Mouse (Mus musculus): ENCODE measurements around the gene Nmnat3. TPM values are rescaled to one million over a fixed set of nuclear protein-coding genes. Genes with fewer than 3 reads are reported as not detected.

The Nmnat3 gene
- total RNA-seq, 2 experiments from 2014 or later: 2.7 to 2.8 TPM

DNA sequence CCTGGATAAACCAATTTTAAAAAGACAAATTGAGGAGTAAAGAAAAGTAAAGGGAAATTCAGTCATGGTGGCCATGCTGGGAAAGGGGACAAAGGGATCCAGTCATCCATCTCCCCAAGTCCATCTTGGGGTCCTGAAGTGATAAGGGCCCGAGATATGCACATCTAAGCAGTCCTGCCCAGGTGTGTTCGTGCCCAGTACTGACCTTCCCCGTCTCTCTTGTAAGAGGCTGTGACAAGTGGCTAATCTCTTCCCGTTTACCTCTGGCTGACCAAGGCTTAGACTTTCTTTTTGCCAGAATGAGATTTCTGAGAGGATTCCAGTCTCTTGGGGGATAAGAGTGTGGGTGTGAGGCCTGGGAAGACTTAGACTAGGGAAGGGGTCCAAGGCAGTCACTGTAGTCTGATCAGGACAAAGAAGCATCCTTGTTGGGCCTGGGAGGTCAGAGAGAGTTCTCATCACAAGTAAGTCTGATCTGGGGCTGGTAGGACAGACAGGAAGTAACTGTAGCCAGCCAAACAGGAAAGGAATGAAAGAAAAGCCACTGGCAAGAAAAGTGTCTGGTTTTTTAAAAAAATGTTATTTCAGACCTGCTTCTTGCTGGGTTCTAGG, 140.8 kb downstream of the Nmnat3 start:
- intact Hi-C loops (cut with DNase I): no loop called here

DNA sequence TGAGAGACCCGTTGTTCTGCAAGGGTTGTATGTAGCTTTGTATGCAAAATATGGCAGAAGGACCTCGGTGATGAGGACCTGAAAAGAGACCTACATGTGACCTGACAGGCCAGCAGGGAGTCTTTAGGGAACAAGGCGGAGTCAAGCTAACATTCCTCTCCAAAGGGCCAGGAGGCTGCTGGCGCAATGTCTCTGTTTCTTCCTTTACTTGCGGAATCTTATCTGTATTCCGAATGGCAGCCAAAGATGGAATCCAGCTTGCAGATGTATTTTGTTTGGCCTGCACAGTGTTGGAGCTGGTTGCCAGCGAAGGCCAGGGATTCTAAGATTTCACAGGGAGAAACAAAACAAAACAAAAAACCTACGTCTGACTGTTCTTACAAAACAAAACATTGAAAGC, 141.5 kb downstream of the Nmnat3 start:
- intact Hi-C loops (cut with DNase I): no loop called here

More for the DNA sequence above, 140.8 kb downstream of the Nmnat3 start:
- H3K27ac ChIP-seq: no peak overlapping the region
- TF ChIP-seq CTCF (IDR thresholded peaks at IDR 0.05): no peak
- DNase-seq (ENCODE audit: extremely low spot score in 1 of 2, low spot score in 2 of 2): no peak
- no peak overlapping the region for H3K4me3 ChIP-seq

GRCm38 (mm10) chr9:98429806-98430205, 142.6 kb downstream of the Nmnat3 start:
- intact Hi-C loops (cut with DNase I): no loop called here
- TF ChIP-seq CTCF (IDR thresholded peaks at IDR 0.05): no peak
- Histone ChIP-seq H3K27ac (no peak overlapping the region), H3K4me3 (no peak overlapping the region)
- DNase-seq (ENCODE audit: extremely low spot score in 1 of 2, low spot score in 2 of 2): no peak

More for the DNA sequence above, 141.5 kb downstream of the Nmnat3 start:
- no peak overlapping the region for H3K4me3 ChIP-seq
- no peak for TF ChIP-seq CTCF (IDR thresholded peaks at IDR 0.05)
- no peak for DNase-seq (ENCODE audit: extremely low spot score in 1 of 2, low spot score in 2 of 2)
- H3K27ac ChIP-seq: no peak overlapping the region

- intact Hi-C loops (cut with DNase I): no loop called here
- no peak overlapping the region for H3K4me3 ChIP-seq
- DNase-seq (ENCODE audit: extremely low spot score in 1 of 2, low spot score in 2 of 2): no peak
- no peak overlapping the region for H3K27ac ChIP-seq
- TF ChIP-seq CTCF (IDR thresholded peaks at IDR 0.05): no peak
Observed at GRCm38 (mm10) chr9:98430528-98430927, 143.3 kb downstream of the Nmnat3 start.

GRCm38 (mm10) chr9:98433021-98433420, 145.8 kb downstream of the Nmnat3 start:
- no peak for DNase-seq (ENCODE audit: extremely low spot score in 1 of 2, low spot score in 2 of 2)
- H3K4me3 ChIP-seq: no peak overlapping the region
- intact Hi-C loops (cut with DNase I): no loop called here
- no peak for TF ChIP-seq CTCF (IDR thresholded peaks at IDR 0.05)
- H3K27ac ChIP-seq: no peak overlapping the region

GRCm38 (mm10) chr9:98433956-98434588, 146.8 kb downstream of the Nmnat3 start:
- H3K4me3 ChIP-seq: no peak overlapping the region
- TF ChIP-seq CTCF (IDR thresholded peaks at IDR 0.05): no peak
- no peak for DNase-seq (ENCODE audit: extremely low spot score in 1 of 2, low spot score in 2 of 2)
- no peak overlapping the region for H3K27ac ChIP-seq
- intact Hi-C loops (cut with DNase I): no loop called here

DNA sequence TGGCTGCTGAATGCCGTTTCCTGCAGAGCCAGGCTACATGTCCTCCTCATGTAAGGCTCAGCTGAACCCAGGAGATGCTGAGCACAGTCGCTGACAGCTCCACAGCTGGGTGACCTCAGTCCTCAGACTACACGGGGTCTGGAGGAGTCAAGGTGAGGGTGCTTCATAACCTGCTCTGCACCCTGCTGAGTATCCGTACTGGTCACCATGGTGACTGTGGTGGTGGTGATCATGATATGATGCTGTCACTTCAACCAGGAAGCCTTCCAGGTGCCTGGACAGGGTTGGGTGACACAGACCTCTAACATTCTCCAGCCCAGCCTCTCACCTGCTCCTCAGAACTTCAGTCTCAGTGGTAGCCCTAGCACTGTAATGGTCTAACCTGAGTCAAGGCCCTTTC, 150.6 kb downstream of the Nmnat3 start:
- intact Hi-C loops (cut with DNase I): no loop called here
- TF ChIP-seq CTCF (IDR thresholded peaks at IDR 0.05): no peak
- no peak overlapping the region for H3K4me3 ChIP-seq
- H3K27ac ChIP-seq: no peak overlapping the region
- DNase-seq (ENCODE audit: extremely low spot score in 1 of 2, low spot score in 2 of 2): no peak

- H3K27ac ChIP-seq: no peak overlapping the region
- H3K4me3 ChIP-seq: no peak overlapping the region
- DNase-seq (ENCODE audit: extremely low spot score in 1 of 2, low spot score in 2 of 2): no peak
- TF ChIP-seq CTCF (IDR thresholded peaks at IDR 0.05): no peak
- intact Hi-C loops (cut with DNase I): no loop called here
Observed at GRCm38 (mm10) chr9:98439091-98439490, 151.9 kb downstream of the Nmnat3 start.

GRCm38 (mm10) chr9:98442638-98443037, 155.4 kb downstream of the Nmnat3 start:
- Histone ChIP-seq H3K4me3 (no peak overlapping the region), H3K27ac (no peak overlapping the region)
- intact Hi-C loops (cut with DNase I): loop anchor here (1.0 kb wide), 1 partner anchor 96 kb away; no protein-coding TSS in a partner anchor
- peak; percentile 69 for TF ChIP-seq CTCF (IDR thresholded peaks at IDR 0.05)
- no peak for DNase-seq (ENCODE audit: extremely low spot score in 1 of 2, low spot score in 2 of 2)

DNA sequence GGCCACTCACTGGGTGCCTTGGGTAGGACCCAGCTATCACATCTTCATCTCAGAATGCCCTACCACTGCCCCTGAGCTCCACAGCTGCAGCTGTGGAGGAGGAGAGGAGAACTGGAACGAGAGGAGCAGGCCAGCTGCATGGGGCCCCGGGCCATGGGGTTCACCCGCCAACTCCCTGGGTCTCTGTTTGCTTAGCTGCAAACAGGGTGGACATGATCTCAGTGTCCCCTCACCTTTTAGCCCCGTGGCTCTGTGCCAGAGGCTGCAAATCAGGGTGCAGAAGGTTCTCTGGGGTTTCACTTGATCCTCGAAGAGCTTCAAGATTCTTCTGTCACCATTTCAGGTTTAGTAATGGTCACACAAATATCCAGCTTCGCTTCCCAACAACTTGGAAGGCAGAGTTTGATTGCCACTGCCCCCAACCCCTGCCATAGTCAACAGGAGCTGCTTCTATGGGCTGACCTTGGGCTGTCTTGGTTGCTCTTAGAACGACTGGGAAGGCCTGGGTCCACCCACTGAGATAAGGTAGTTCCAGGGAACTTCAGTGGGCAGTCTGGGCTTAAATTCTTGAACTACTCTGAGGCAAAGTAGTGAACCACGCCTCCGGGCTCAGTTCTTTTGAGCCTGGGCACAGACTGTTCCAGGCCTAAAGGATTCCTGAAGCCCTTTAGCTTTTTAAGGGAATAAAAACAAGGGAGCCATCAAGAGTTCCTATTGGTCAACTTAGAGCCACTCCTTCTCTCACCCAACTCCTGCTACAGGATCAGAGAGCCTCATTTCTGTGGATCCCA, 158.3 kb downstream of the Nmnat3 start:
- intact Hi-C loops (cut with DNase I): no loop called here
- Histone ChIP-seq H3K27ac (no peak overlapping the region), H3K4me3 (no peak overlapping the region)
- DNase-seq (ENCODE audit: extremely low spot score in 1 of 2, low spot score in 2 of 2): no peak
- no peak for TF ChIP-seq CTCF (IDR thresholded peaks at IDR 0.05)

- no peak for TF ChIP-seq CTCF (IDR thresholded peaks at IDR 0.05)
- Histone ChIP-seq H3K4me3 (no peak overlapping the region), H3K27ac (no peak overlapping the region)
- intact Hi-C loops (cut with DNase I): no loop called here
- no peak for DNase-seq (ENCODE audit: extremely low spot score in 1 of 2, low spot score in 2 of 2)
Observed at GRCm38 (mm10) chr9:98450976-98451375, 163.7 kb downstream of the Nmnat3 start.

- no peak for TF ChIP-seq CTCF (IDR thresholded peaks at IDR 0.05)
- no peak for DNase-seq (ENCODE audit: extremely low spot score in 1 of 2, low spot score in 2 of 2)
- no peak overlapping the region for H3K27ac ChIP-seq
- intact Hi-C loops (cut with DNase I): no loop called here
- H3K4me3 ChIP-seq: no peak overlapping the region
Observed at GRCm38 (mm10) chr9:98466709-98467108, 179.5 kb downstream of the Nmnat3 start.

Other genes with a start within 250 kb of the Nmnat3 start
- 1 to 10 TPM; 4.7 to 6.4 TPM for gene Rbp1, start 135.5 kb downstream of the Nmnat3 start, total RNA-seq (2021)
- gene Rbp2, start 198.7 kb downstream of the Nmnat3 start, total RNA-seq (2021): not detected